Mouse (Mus musculus): Measurements from ENCODE around the gene Ackr4. TPM values are rescaled to one million over a fixed set of nuclear protein-coding genes. Genes with fewer than 3 reads are reported as not detected.
A peak's percentile ranks its signal among the peaks of the same experiment; 100 is the strongest.

Gene Ackr4
- polyA plus RNA-seq, 1 experiment from 2014 or later = 1.3 TPM

DNA sequence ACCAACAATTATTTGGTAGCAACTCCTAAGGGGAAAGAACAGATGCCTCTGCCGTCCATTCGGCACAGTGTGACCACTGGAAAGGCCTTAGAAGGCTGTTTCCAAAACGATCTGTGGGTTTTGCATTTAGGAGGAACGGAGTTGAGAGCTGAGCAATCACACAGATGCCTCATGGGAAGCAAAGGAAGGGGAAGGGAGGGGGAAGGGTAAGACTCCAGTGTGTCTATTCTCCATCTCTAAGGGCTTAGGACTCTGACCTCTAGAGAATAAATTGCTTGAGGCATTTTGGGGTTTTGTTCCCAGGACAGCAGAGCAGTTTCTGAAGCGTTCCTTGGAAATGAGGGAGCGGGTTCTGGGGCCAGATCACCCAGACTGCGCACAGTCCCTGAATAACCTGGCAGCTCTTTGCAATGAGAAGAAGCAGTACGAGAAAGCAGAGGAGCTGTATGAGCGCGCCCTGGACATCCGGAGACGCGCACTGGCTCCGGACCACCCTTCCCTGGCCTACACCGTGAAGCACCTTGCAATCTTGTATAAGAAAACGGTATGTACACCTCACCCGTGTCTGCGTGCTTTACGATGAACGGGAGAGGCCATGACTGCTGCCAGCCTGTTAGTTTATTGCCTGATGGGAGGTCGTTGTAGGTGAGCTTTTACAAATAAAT lies 87.6 kb downstream of the Ackr4 start:
- H3K27me3 ChIP-seq (ENCODE audit: control insufficient read depth, insufficient read depth, low read length) = no peaks in the 10 kb centered on the region
- WGBS = 92% methylated on average over 21 of the region's 21 CpGs

DNA sequence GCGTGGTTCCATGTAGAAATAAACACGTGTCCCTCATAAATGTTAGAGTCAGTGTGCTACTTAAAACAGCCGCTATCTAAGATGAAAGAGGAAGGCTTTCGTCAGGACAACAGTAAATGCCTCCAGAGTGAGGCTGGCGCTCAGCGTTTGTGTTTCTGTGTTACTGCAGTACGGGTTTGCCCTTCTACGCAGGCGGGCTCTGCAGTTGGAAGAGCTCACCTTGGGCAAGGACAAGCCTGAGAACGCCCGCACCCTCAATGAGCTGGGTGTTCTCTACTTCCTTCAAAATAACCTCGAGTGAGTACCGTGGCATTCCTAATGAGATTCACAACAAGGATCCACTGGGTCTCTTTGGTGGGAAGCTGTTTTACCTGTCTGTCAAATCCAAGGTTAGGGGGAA lies 88.5 kb downstream of the Ackr4 start:
- no peak for DNase-seq (ENCODE audit: low spot score)
- peaks cover 41% of the 10 kb centered on the region for H3K36me3 ChIP-seq (replicated peaks; ENCODE audit: control insufficient read depth, insufficient read depth)
- no peaks in the 10 kb centered on the region for H3K9me3 ChIP-seq (ENCODE audit: control insufficient read depth, low read length)
- H3K27ac ChIP-seq = no peak overlapping the region
- no peak overlapping the region for H3K4me2 ChIP-seq (replicated peaks)
- no peaks in the 10 kb centered on the region for H3K27me3 ChIP-seq (ENCODE audit: control insufficient read depth, insufficient read depth, low read length)
- no peak overlapping the region for H3K4me3 ChIP-seq (replicated peaks; ENCODE audit: low read length)
- 93% methylated on average over 13 of the region's 13 CpGs for WGBS
- no peak overlapping the region for H3K9ac ChIP-seq
- H3K4me1 ChIP-seq (replicated peaks; ENCODE audit: control insufficient read depth, insufficient read depth, low read length) = no peaks in the 10 kb centered on the region
- ATAC-seq (ENCODE audit: low FRiP score) = no peak

More for the DNA sequence above, 87.6 kb downstream of the Ackr4 start:
- H3K27ac ChIP-seq = no peak overlapping the region
- H3K36me3 ChIP-seq (replicated peaks; ENCODE audit: control insufficient read depth, insufficient read depth) = peaks cover 41% of the 10 kb centered on the region
- H3K9ac ChIP-seq = no peak overlapping the region
- H3K9me3 ChIP-seq (ENCODE audit: control insufficient read depth, low read length) = no peaks in the 10 kb centered on the region
- no peaks in the 10 kb centered on the region for H3K4me1 ChIP-seq (replicated peaks; ENCODE audit: control insufficient read depth, insufficient read depth, low read length)
- H3K4me2 ChIP-seq (replicated peaks) = no peak overlapping the region
- no peak for DNase-seq (ENCODE audit: low spot score)
- H3K4me3 ChIP-seq (replicated peaks; ENCODE audit: low read length) = no peak overlapping the region
- no peak for ATAC-seq (ENCODE audit: low FRiP score)

DNA sequence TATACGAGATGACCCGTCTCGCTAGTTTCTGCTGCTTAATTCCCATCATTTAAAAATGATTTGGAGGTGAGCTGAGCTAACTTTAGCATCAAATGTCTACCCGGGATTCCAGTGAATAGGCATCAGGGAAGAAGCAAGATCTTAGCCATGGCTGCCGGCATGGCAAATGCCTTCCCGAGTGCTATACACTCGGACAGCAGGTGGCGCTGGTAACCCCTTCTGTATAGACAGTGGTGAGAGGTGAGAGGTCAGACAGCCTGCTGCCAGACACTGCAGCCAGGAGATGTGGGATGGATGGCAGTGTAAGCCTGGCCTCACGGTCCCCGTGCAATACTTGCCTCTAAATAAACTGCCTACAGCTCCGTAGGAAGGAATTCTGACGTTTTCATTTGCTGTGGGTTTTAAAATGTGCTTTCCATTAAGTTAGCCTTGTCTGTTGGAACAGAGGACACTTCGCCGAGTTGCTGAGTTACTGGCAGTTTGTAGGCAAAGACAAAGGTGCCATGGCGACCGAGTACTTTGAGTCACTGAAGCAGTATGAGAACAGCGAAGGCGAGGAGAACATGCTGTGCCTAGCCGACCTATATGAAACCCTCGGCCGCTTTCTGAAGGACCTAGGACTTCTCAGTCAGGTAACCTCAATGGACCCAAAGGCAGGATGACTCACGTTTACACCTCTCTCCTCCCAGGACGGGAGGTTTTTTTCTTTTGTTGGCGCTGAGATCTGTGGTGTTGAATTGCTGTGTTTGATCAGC lies 91.3 kb downstream of the Ackr4 start:
- Histone ChIP-seq H3K4me2 (replicated peaks) (no peak overlapping the region), H3K4me3 (replicated peaks; ENCODE audit: low read length) (no peak overlapping the region), H3K9ac (no peak overlapping the region; the same call in 1 of the 2 replicates), H3K9me3 (ENCODE audit: control insufficient read depth, low read length) (no peaks in the 10 kb centered on the region), H3K36me3 (replicated peaks; ENCODE audit: control insufficient read depth, insufficient read depth) (peaks cover 41% of the 10 kb centered on the region), H3K27me3 (ENCODE audit: control insufficient read depth, insufficient read depth, low read length) (no peaks in the 10 kb centered on the region), H3K27ac (no peak overlapping the region), H3K4me1 (replicated peaks; ENCODE audit: control insufficient read depth, insufficient read depth, low read length) (no peaks in the 10 kb centered on the region)
- ATAC-seq (ENCODE audit: low FRiP score) (0 out of 2 replicates have a peak, but pooled peaks have one; percentile 51), DNase-seq (ENCODE audit: low spot score) (peak; percentile 74)
- 44% methylated on average over 24 of the region's 24 CpGs for WGBS

DNA sequence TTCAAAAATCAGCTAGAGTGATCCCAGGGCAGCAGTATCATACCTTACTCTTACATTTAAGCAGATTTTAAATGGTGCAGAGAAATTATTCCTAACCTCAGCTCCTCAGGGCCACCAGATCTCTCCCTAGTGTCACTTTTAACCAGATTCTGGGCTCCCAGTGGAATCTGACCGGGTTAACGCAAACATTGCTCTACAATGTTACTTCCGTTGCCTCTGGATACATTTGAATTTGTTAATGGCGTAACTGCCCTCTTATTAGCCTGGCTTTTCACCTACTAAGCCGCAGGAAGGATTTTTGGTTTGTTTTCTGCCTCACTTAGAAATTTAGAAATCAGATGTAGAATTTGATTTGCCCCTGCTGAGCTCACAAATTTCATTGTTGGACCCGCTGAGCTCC lies 92.0 kb downstream of the Ackr4 start:
- H3K4me2 ChIP-seq (replicated peaks) = no peak overlapping the region
- WGBS = 72% methylated on average over 6 of the region's 6 CpGs
- H3K36me3 ChIP-seq (replicated peaks; ENCODE audit: control insufficient read depth, insufficient read depth) = peaks cover 37% of the 10 kb centered on the region
- DNase-seq (ENCODE audit: low spot score) (no peak), ATAC-seq (ENCODE audit: low FRiP score) (no peak)
- H3K9ac ChIP-seq = no peak overlapping the region
- H3K27me3 ChIP-seq (ENCODE audit: control insufficient read depth, insufficient read depth, low read length) = no peaks in the 10 kb centered on the region
- no peak overlapping the region for H3K27ac ChIP-seq
- no peak overlapping the region for H3K4me3 ChIP-seq (replicated peaks; ENCODE audit: low read length)
- H3K4me1 ChIP-seq (replicated peaks; ENCODE audit: control insufficient read depth, insufficient read depth, low read length) = no peaks in the 10 kb centered on the region
- H3K9me3 ChIP-seq (ENCODE audit: control insufficient read depth, low read length) = no peaks in the 10 kb centered on the region

DNA sequence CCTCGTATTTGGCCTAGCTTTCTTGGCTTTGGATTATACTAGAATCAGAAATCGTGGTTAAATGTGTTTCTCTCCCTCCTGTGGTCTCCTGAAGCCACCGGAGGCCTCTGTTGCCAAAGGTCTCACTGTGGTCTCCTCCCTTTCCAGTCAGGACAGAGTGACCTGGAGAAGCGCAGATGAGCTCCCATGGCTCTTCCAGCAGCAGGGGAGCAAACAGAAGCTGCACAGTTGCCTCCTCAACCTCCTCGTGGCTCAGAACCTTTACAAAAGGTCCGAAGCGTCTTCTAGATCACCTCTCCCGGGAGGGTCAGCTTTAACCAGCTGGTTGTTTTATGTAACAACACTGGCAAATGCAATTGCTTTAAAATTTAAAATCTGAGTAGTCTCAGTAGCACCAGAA lies 92.5 kb downstream of the Ackr4 start:
- no peak overlapping the region for H3K4me2 ChIP-seq (replicated peaks)
- no peak overlapping the region for H3K9ac ChIP-seq
- peaks cover 35% of the 10 kb centered on the region for H3K36me3 ChIP-seq (replicated peaks; ENCODE audit: control insufficient read depth, insufficient read depth)
- no peaks in the 10 kb centered on the region for H3K9me3 ChIP-seq (ENCODE audit: control insufficient read depth, low read length)
- H3K4me3 ChIP-seq (replicated peaks; ENCODE audit: low read length) = no peak overlapping the region
- no peaks in the 10 kb centered on the region for H3K27me3 ChIP-seq (ENCODE audit: control insufficient read depth, insufficient read depth, low read length)
- H3K4me1 ChIP-seq (replicated peaks; ENCODE audit: control insufficient read depth, insufficient read depth, low read length) = no peaks in the 10 kb centered on the region
- DNase-seq (ENCODE audit: low spot score) (no peak), ATAC-seq (ENCODE audit: low FRiP score) (no peak)
- 82% methylated on average over 8 of the region's 8 CpGs for WGBS
- H3K27ac ChIP-seq = no peak overlapping the region

Other genes with a start within 250 kb of the Ackr4 start
- gene Nphp3, start 124.4 kb downstream of the Ackr4 start, polyA plus RNA-seq (2014; fragmentation: Nextera tagmentation; extraction: Ambion mirVana) = 2.6 and 4.3 TPM in 2 replicates
- gene Gm28305, start 86.3 kb downstream of the Ackr4 start, polyA plus RNA-seq (2014; fragmentation: Nextera tagmentation; extraction: Ambion mirVana) = not detected in 2 replicates
- 81.5 TPM in 2 replicates for gene Uba5, start 63.8 kb downstream of the Ackr4 start, polyA plus RNA-seq (2014; fragmentation: Nextera tagmentation; extraction: Ambion mirVana)
- gene Acad11, start 63.6 kb downstream of the Ackr4 start, polyA plus RNA-seq (2014; fragmentation: Nextera tagmentation; extraction: Ambion mirVana) = 7.6 and 10.0 TPM in 2 replicates
- gene Dnajc13, start 136.0 kb upstream of the Ackr4 start, polyA plus RNA-seq (2014; fragmentation: Nextera tagmentation; extraction: Ambion mirVana) = 25.3 and 25.5 TPM in 2 replicates
- gene Acpp, start 210.8 kb upstream of the Ackr4 start, polyA plus RNA-seq (2014; fragmentation: Nextera tagmentation; extraction: Ambion mirVana) = 0.23 and 0.39 TPM in 2 replicates